Mouse (Mus musculus): ENCODE results near the gene Kiz. TPM values are rescaled to one million over a fixed set of nuclear protein-coding genes. Genes with fewer than 3 reads are reported as not detected.
A peak's percentile ranks its signal among the peaks of the same experiment; 100 is the strongest.

Kiz gene
- total RNA-seq, 2 experiments from 2014 or later, result 27.1 to 30.8 TPM

- DNase-seq (ENCODE audit: low spot score in 2 of 2), result no peak
Observed at GRCm38 (mm10) chr2:146856853-146857252, 1.2 kb downstream of the Kiz start.

- DNase-seq (ENCODE audit: low spot score in 2 of 2), result no peak
Observed at GRCm38 (mm10) chr2:146865781-146866180, 10.1 kb downstream of the Kiz start.

- no peak for DNase-seq (ENCODE audit: low spot score in 2 of 2)
Observed at GRCm38 (mm10) chr2:146871300-146872269, 15.9 kb downstream of the Kiz start.

GRCm38 (mm10) chr2:146872697-146873096 lies 17.0 kb downstream of the Kiz start:
- DNase-seq (ENCODE audit: low spot score in 2 of 2), result no peak

- no peak for DNase-seq (ENCODE audit: low spot score in 2 of 2)
Observed at GRCm38 (mm10) chr2:146873881-146874441, 18.3 kb downstream of the Kiz start.

- no peak for DNase-seq (ENCODE audit: low spot score in 2 of 2)
Observed at GRCm38 (mm10) chr2:146877423-146878098, 21.9 kb downstream of the Kiz start.

GRCm38 (mm10) chr2:146881623-146882022 lies 26.0 kb downstream of the Kiz start:
- DNase-seq (ENCODE audit: low spot score in 2 of 2), result no peak

- DNase-seq (ENCODE audit: low spot score in 2 of 2), result no peak
Observed at GRCm38 (mm10) chr2:146884291-146884855, 28.7 kb downstream of the Kiz start.

- no peak for DNase-seq (ENCODE audit: low spot score in 2 of 2)
Observed at GRCm38 (mm10) chr2:146888786-146889414, 33.2 kb downstream of the Kiz start.

- no peak for DNase-seq (ENCODE audit: low spot score in 2 of 2)
Observed at GRCm38 (mm10) chr2:146898977-146899376, 43.3 kb downstream of the Kiz start.

GRCm38 (mm10) chr2:146916085-146916484 lies 60.4 kb downstream of the Kiz start:
- no peak for DNase-seq (ENCODE audit: low spot score in 2 of 2)

- DNase-seq (ENCODE audit: low spot score in 2 of 2), result no peak
Observed at GRCm38 (mm10) chr2:146917770-146918169, 62.1 kb downstream of the Kiz start.

- DNase-seq (ENCODE audit: low spot score in 2 of 2), result no peak
Observed at GRCm38 (mm10) chr2:146920375-146921160, 64.9 kb downstream of the Kiz start.

GRCm38 (mm10) chr2:146925296-146925695 lies 69.6 kb downstream of the Kiz start:
- DNase-seq (ENCODE audit: low spot score in 2 of 2), result no peak

GRCm38 (mm10) chr2:146925846-146926245 lies 70.2 kb downstream of the Kiz start:
- no peak for DNase-seq (ENCODE audit: low spot score in 2 of 2)

- no peak for DNase-seq (ENCODE audit: low spot score in 2 of 2)
Observed at GRCm38 (mm10) chr2:146948223-146948776, 92.6 kb downstream of the Kiz start.

- DNase-seq (ENCODE audit: low spot score in 2 of 2), result no peak
Observed at GRCm38 (mm10) chr2:146956366-146956765, 100.7 kb downstream of the Kiz start.

- no peak for DNase-seq (ENCODE audit: low spot score in 2 of 2)
Observed at GRCm38 (mm10) chr2:146958398-146958911, 102.8 kb downstream of the Kiz start.

- DNase-seq (ENCODE audit: low spot score in 2 of 2), result peak; percentile 70 to 82
Observed at GRCm38 (mm10) chr2:146958951-146959821, 103.5 kb downstream of the Kiz start.

All from gastrocnemius, postnatal 4 days (tissue).